Mouse (Mus musculus): ENCODE results near the gene Gabpb1. TPM values are rescaled to one million over a fixed set of nuclear protein-coding genes. Genes with fewer than 3 reads are reported as not detected.
A peak's percentile ranks its signal among the peaks of the same experiment; 100 is the strongest.

Gene Gabpb1
- total and polyA plus RNA-seq, 3 experiments = 11.7 to 17.8 TPM; not detected in 1

DNA sequence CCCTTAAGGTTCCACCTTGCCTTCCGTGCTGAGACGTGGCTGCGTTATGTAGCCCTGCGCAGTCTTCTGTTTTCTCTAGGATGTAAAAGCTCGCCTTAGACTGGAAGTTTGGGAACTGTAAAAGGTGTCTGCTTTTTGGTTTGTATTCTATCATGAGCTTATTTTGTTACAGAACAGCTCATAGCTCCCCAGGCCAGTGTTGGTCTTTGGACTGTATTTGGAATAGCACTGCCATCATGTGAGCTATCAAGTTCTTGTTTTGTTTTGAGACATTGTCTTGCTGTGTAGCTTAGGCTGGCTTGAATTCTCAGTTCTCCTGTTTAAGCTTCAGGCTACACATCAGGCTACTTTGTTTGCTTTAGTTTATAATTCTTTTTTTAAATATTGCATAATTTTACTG is 36.4 kb upstream of the Gabpb1 start:
- Histone ChIP-seq H3K27ac (ENCODE audit: control insufficient read depth, low read depth, low read length) (no peak overlapping the region), H3K4me1 (ENCODE audit: control insufficient read depth in 1 of 2, insufficient read depth in 2 of 2, low read length in 2 of 2) (peaks cover 0 to 7% of the 10 kb centered on the region in 2 experiments; a peak in 3 of 4 replicates), H3K36me3 (ENCODE audit: control insufficient read depth in 1 of 2, insufficient read depth in 2 of 2, low read length in 2 of 2) (peaks cover 3 to 7% of the 10 kb centered on the region in 2 experiments), H3K4me3 (ENCODE audit: control insufficient read depth in 1 of 2, insufficient read depth in 1 of 2, low read depth in 2 of 2, low read length in 2 of 2) (no peak overlapping the region), H3K9me3 (replicated peaks; ENCODE audit: insufficient read depth, low read length) (no peaks in the 10 kb centered on the region), H3K27me3 (ENCODE audit: control insufficient read depth in 1 of 2, insufficient read depth in 2 of 2, low read length in 2 of 2) (no peaks in the 10 kb centered on the region), H3K79me2 (ENCODE audit: control insufficient read depth, insufficient read depth, low read length, poor library complexity) (peaks cover 23% of the 10 kb centered on the region), H3K9ac (ENCODE audit: control insufficient read depth, low read depth, low read length, poor library complexity, severe bottlenecking) (no peak overlapping the region)
- TF ChIP-seq UBTF (IDR thresholded peaks at IDR 0.05; ENCODE audit: borderline replicate concordance, insufficient read depth, low read depth, low read length) = no peak
- TF ChIP-seq ELF1 (IDR thresholded peaks at IDR 0.05; ENCODE audit: low read depth, low read length) = no peak
- no peak for TF ChIP-seq MYB (IDR thresholded peaks at IDR 0.05; ENCODE audit: low read depth, low read length)
- TF ChIP-seq SMC3 (IDR thresholded peaks at IDR 0.05; ENCODE audit: low read depth, low read length) = no peak
- TF ChIP-seq USF1 (IDR thresholded peaks at IDR 0.05; ENCODE audit: low read depth, low read length) = no peak
- TF ChIP-seq KAT2A (conservative IDR thresholded peaks at IDR 0.05; ENCODE audit: low read depth, low read length) = no peak
- no peak for TF ChIP-seq MEF2A (IDR thresholded peaks at IDR 0.05; ENCODE audit: extremely low read depth, insufficient replicate concordance, low read depth, low read length, poor library complexity, severe bottlenecking)
- no peak for TF ChIP-seq MXI1 (IDR thresholded peaks at IDR 0.05; ENCODE audit: low read depth, low read length)
- no peak for TF ChIP-seq HCFC1 (IDR thresholded peaks at IDR 0.05; ENCODE audit: low read depth, low read length)
- no peak for TF ChIP-seq MAFK (IDR thresholded peaks at IDR 0.05; ENCODE audit: borderline replicate concordance, low read depth, low read length)
- no peak for TF ChIP-seq RCOR1 (IDR thresholded peaks at IDR 0.05; ENCODE audit: low read depth, low read length)
- no peak for DNase-seq (ENCODE audit: low read depth, low spot score)

DNA sequence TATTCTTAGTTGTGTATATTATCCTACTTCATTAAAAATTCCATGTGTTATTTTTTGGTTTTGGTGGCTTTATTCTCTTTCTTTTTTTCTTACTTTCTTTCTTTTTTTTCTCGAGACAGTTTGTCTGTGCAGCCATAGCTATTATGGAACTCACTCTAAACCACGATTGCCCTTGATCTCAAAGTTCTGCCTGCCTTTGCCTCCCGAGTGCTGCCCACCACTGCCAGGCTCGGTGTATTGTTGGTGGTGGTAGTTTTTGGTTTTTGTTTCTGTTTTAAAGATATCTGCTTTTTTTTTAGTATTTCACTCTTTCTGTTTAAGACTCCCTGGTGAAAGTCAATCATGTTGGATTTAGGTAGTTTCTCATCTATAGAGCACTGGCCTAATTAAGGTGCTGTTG is 32.2 kb upstream of the Gabpb1 start:
- Histone ChIP-seq H3K79me2 (ENCODE audit: control insufficient read depth, insufficient read depth, low read length, poor library complexity) (peaks cover 26% of the 10 kb centered on the region), H3K9ac (ENCODE audit: control insufficient read depth, low read depth, low read length, poor library complexity, severe bottlenecking) (peak overlapping the region; percentile 76), H3K27me3 (ENCODE audit: control insufficient read depth in 1 of 2, insufficient read depth in 2 of 2, low read length in 2 of 2) (no peaks in the 10 kb centered on the region), H3K27ac (ENCODE audit: control insufficient read depth, low read depth, low read length) (no peak overlapping the region), H3K4me1 (ENCODE audit: control insufficient read depth in 1 of 2, insufficient read depth in 2 of 2, low read length in 2 of 2) (peaks cover 0 to 10% of the 10 kb centered on the region in 2 experiments; a peak in 3 of 4 replicates), H3K4me3 (ENCODE audit: control insufficient read depth in 1 of 2, insufficient read depth in 1 of 2, low read depth in 2 of 2, low read length in 2 of 2) (peak overlapping the region; percentile 75 to 76), H3K9me3 (replicated peaks; ENCODE audit: insufficient read depth, low read length) (no peaks in the 10 kb centered on the region), H3K36me3 (ENCODE audit: control insufficient read depth in 1 of 2, insufficient read depth in 2 of 2, low read length in 2 of 2) (peaks cover under 1 to 10% of the 10 kb centered on the region in 2 experiments; a peak in 3 of 4 replicates)
- no peak for DNase-seq (ENCODE audit: low read depth, low spot score)
- TF ChIP-seq GATA1 (IDR thresholded peaks at IDR 0.05; ENCODE audit: low read depth, low read length) (no peak), MXI1 (IDR thresholded peaks at IDR 0.05; ENCODE audit: low read depth, low read length) (no peak), CTCF (IDR thresholded peaks at IDR 0.05 in 2 of 3, conservative IDR thresholded peaks at IDR 0.05 in 1 of 3; ENCODE audit: control insufficient read depth in 1 of 3, insufficient read depth in 1 of 3, low read depth in 2 of 3, low read length in 3 of 3, poor library complexity in 1 of 3, severe bottlenecking in 1 of 3) (no peak), KAT2A (conservative IDR thresholded peaks at IDR 0.05; ENCODE audit: low read depth, low read length) (no peak), NELFE (IDR thresholded peaks at IDR 0.05; ENCODE audit: low read depth, low read length) (no peak), MYC (IDR thresholded peaks at IDR 0.05; ENCODE audit: low read depth, low read length) (no peak), BHLHE40 (IDR thresholded peaks at IDR 0.05; ENCODE audit: borderline replicate concordance, low read depth, low read length) (no peak), CHD1 (IDR thresholded peaks at IDR 0.05; ENCODE audit: low read depth, low read length) (no peak), POLR2A (IDR thresholded peaks at IDR 0.05; ENCODE audit: control insufficient read depth in 1 of 2, insufficient read depth in 1 of 2, low read depth in 1 of 2, low read length in 2 of 2, poor library complexity in 1 of 2) (no peak), TCF12 (IDR thresholded peaks at IDR 0.05; ENCODE audit: low read depth, low read length) (no peak)
